Mouse (Mus musculus) gonadal fat pad, adult 2 months (tissue): Measurements from ENCODE around the gene Actl11. TPM values are rescaled to one million over a fixed set of nuclear protein-coding genes. Genes with fewer than 3 reads are reported as not detected.

Experiments used
- DNase-seq: peaks from one replicate; pipeline ENCODE4 v3.0.0-alpha.2; 2012; ENCODE audit warnings: low read depth
- polyA plus RNA-seq: library from polyadenylated mRNA; depleted of rRNA; stranded (reverse); fragments of >200 nt; gene quantifications from 2 replicates; pipeline ENCODE4 v1.2.3, GENCODE M21; 2012

Actl11 gene
- polyA plus RNA-seq, 1 experiment, result 2.3 TPM

GRCm38 (mm10) chr9:107923021-107923420 lies 5.2 kb upstream of the Actl11 start:
- DNase-seq, result no peak

GRCm38 (mm10) chr9:107923956-107924355 lies 4.3 kb upstream of the Actl11 start:
- no peak for DNase-seq

GRCm38 (mm10) chr9:107925251-107925650 lies 3.0 kb upstream of the Actl11 start:
- DNase-seq, result no peak

GRCm38 (mm10) chr9:107926920-107927420 lies 1.3 kb upstream of the Actl11 start:
- no peak for DNase-seq

- no peak for DNase-seq
Measured at GRCm38 (mm10) chr9:107927749-107928148, 520 bp upstream of the Actl11 start.

GRCm38 (mm10) chr9:107932221-107932620 lies 4.0 kb downstream of the Actl11 start:
- no peak for DNase-seq

- DNase-seq, result no peak
Measured at GRCm38 (mm10) chr9:107934146-107934545, 5.9 kb downstream of the Actl11 start.

GRCm38 (mm10) chr9:107935374-107935773 lies 7.1 kb downstream of the Actl11 start, which contains the start of gene Camkv:
Gene Camkv (plus strand): TSS chr9:107935674.
- DNase-seq, result no peak

- no peak for DNase-seq
Measured at GRCm38 (mm10) chr9:107935790-107936214, 7.5 kb downstream of the Actl11 start.

GRCm38 (mm10) chr9:107936215-107936822 lies 8.1 kb downstream of the Actl11 start:
- DNase-seq, result no peak

GRCm38 (mm10) chr9:107936831-107937230 lies 8.6 kb downstream of the Actl11 start:
- no peak for DNase-seq

GRCm38 (mm10) chr9:107947241-107948194 lies 19.2 kb downstream of the Actl11 start:
- DNase-seq, result no peak

GRCm38 (mm10) chr9:107949184-107949921 lies 21.1 kb downstream of the Actl11 start:
- no peak for DNase-seq

- DNase-seq, result no peak
Measured at GRCm38 (mm10) chr9:107949922-107950235, 21.6 kb downstream of the Actl11 start, which contains the start of gene Traip. Gene Traip (plus strand): TSS chr9:107950136.

GRCm38 (mm10) chr9:107950460-107951355 lies 22.4 kb downstream of the Actl11 start:
- DNase-seq, result no peak

- no peak for DNase-seq
Measured at GRCm38 (mm10) chr9:107955613-107956289, 27.5 kb downstream of the Actl11 start.

- no peak for DNase-seq
Measured at GRCm38 (mm10) chr9:107957141-107957540, 28.9 kb downstream of the Actl11 start.

- DNase-seq, result no peak
Measured at GRCm38 (mm10) chr9:107959896-107960295, 31.6 kb downstream of the Actl11 start.

GRCm38 (mm10) chr9:107960928-107961327 lies 32.7 kb downstream of the Actl11 start:
- DNase-seq, result no peak

- no peak for DNase-seq
Measured at GRCm38 (mm10) chr9:107961351-107961762, 33.1 kb downstream of the Actl11 start.
